20 mouse cellular contexts compared by ENCODE assay signal in genomic region chr12:3420519-3420918, GRCm38 (mm10). TPM values are rescaled to one million over a fixed set of nuclear protein-coding genes. Genes with fewer than 3 reads are reported as not detected.
DNase-seq lines count a peak whose midpoint lies in the region; ATAC-seq and TF ChIP-seq lines count a peak whose summit lies in the region.
"Had no signal": no experiment of that assay in that cellular context is flagged by ENCODE, and none has a peak within 500 bp of the region (broad histone marks: within the 10 kb centered on the region; RNA-seq: fewer than 3 reads in every experiment).

No protein-coding gene starts in this region.

- peaks cover 58% of the 10 kb centered on the region for H3K4me1 ChIP-seq in bone marrow macrophage, adult 2 months (ENCODE audit: control insufficient read depth, insufficient read depth, low read length)
- H3K4me1 ChIP-seq in embryonic facial prominence, embryonic 10.5 days: peaks cover 14% of the 10 kb centered on the region

- no peaks in the 10 kb centered on the region for H3K36me3 ChIP-seq in macrophage (ENCODE audit: inconsistent target)
- H3K36me3 ChIP-seq in embryonic facial prominence, embryonic 10.5 days (replicated peaks): peaks cover 65% of the 10 kb centered on the region
- H3K36me3 ChIP-seq: embryonic facial prominence, embryonic 12.5 days; forebrain, embryonic 15.5 days had no signal

- peak; percentile 59 for ATAC-seq in common myeloid progenitor, adult 5-6 weeks (replicated peaks; ENCODE audit: low read depth, poor library complexity, severe bottlenecking)
- ATAC-seq in megakaryocyte progenitor cell, adult 5-6 weeks (replicated peaks; ENCODE audit: poor library complexity): peak; percentile 58
- ATAC-seq: forebrain, embryonic 13.5 days; forebrain, embryonic 15.5 days; forebrain, postnatal 0 days had no signal

- H3K9me3 ChIP-seq in embryonic facial prominence, embryonic 10.5 days: no peaks in the 10 kb centered on the region
- H3K9me3 ChIP-seq: embryonic facial prominence, embryonic 12.5 days; forebrain, embryonic 13.5 days; forebrain, embryonic 15.5 days had no signal

- no peak overlapping the region for H3K4me3 ChIP-seq in bone marrow macrophage, adult 2 months (ENCODE audit: insufficient read depth, low read length)
- H3K4me3 ChIP-seq in macrophage (ENCODE audit: inconsistent target): no peak overlapping the region
- H3K4me3 ChIP-seq in embryonic facial prominence, embryonic 10.5 days: no peak overlapping the region
- H3K4me3 ChIP-seq: embryonic facial prominence, embryonic 12.5 days; forebrain, embryonic 13.5 days; forebrain, embryonic 15.5 days had no signal

- peak overlapping the region; percentile 98 for H3K27ac ChIP-seq in bone marrow macrophage, adult 2 months (ENCODE audit: insufficient read depth, low read depth, low read length)
- H3K27ac ChIP-seq in macrophage: peak overlapping the region; percentile 77
- H3K27ac ChIP-seq in embryonic facial prominence, embryonic 10.5 days (replicated peaks): no peak overlapping the region
- H3K27ac ChIP-seq: embryonic facial prominence, embryonic 12.5 days; forebrain, embryonic 13.5 days; forebrain, embryonic 15.5 days had no signal

- H3K79me2 ChIP-seq in macrophage (ENCODE audit: inconsistent target): peaks cover 42% of the 10 kb centered on the region

- WGBS in macrophage (ENCODE audit: missing documents): 23% methylated on average over 2 of the region's 2 CpGs
- WGBS in embryonic facial prominence, embryonic 10.5 days: 86% methylated on average over 2 of the region's 2 CpGs

- TF ChIP-seq CTCF in bone marrow macrophage, adult 2 months (IDR thresholded peaks at IDR 0.05; ENCODE audit: low read depth, low read length): no peak

- TF ChIP-seq POLR2A in bone marrow macrophage, adult 2 months (IDR thresholded peaks at IDR 0.05; ENCODE audit: borderline replicate concordance, low read depth, low read length): no peak

- no peak for DNase-seq in lung, postnatal 36 days
- DNase-seq in embryonic facial prominence, embryonic 10.5 days (ENCODE audit: low spot score): no peak
- no peak for DNase-seq in embryo, embryonic 11 days
- DNase-seq: adrenal gland, adult 2 months; adrenal gland, postnatal 10 days; adrenal gland, postnatal 25 days; cerebellum, adult 11 months; cerebellum, adult 18-20 months; cerebellum, adult 8-10 months; cerebellum, adult 9-11 months; cerebellum, postnatal 14 days; cerebellum, postnatal 36 days; forebrain, postnatal 0 days had no signal

- H3K27me3 ChIP-seq in embryonic facial prominence, embryonic 10.5 days (replicated peaks; ENCODE audit: low read depth, poor library complexity, severe bottlenecking): no peaks in the 10 kb centered on the region
- H3K27me3 ChIP-seq: embryonic facial prominence, embryonic 12.5 days; forebrain, embryonic 13.5 days; forebrain, embryonic 15.5 days had no signal

RNA-seq across cellular contexts. Expression of gene Asxl2, which starts 6.1 kb away (rescaled TPM):
- polyA plus RNA-seq in bone marrow macrophage, adult 2 months (2012; ENCODE audit: insufficient read depth, insufficient read length, missing spikeins): 39.3 and 42.1 TPM in 2 replicates
- total RNA-seq in common myeloid progenitor, adult 5-6 weeks (2017): 36.7 and 47.4 TPM in 2 replicates
- total RNA-seq in macrophage (2018; cell fraction: chromatin; rRNA removed): 100 to 1,000 TPM in 24 of 26 experiments, 10 to 100 TPM in 2; 91.5 to 291 (median 245) TPM
- 10 to 100 TPM; 16.3 to 48.2 (median 39.4) TPM for total RNA-seq in macrophage (2018; cell fraction: cytosol; rRNA removed)
- total RNA-seq in macrophage (2018; cell fraction: nucleus; rRNA removed): 100 to 1,000 TPM in 17 of 26 experiments, 10 to 100 TPM in 9; 66.2 to 231 (median 132) TPM
- polyA plus RNA-seq in macrophage (2018): 15.3 to 18.7 TPM (median 18.4 TPM) in 3 replicates
- 38.7 and 50.0 TPM in 2 replicates for total RNA-seq in megakaryocyte progenitor cell, adult 5-6 weeks (2015)
- total RNA-seq in megakaryocyte progenitor cell, adult 5-6 weeks (2017): 31.4 and 34.8 TPM in 2 replicates
- polyA plus RNA-seq in embryonic facial prominence, embryonic 10.5 days (2016; fragmentation: Nextera tagmentation; extraction: Ambion mirVana): 17.3 and 17.9 TPM in 2 replicates

RNA-seq across cellular contexts. Expression of gene Kif3c, which starts 55.6 kb away (rescaled TPM):
- polyA plus RNA-seq in bone marrow macrophage, adult 2 months (2012; ENCODE audit: insufficient read depth, insufficient read length, missing spikeins): 22.0 and 24.7 TPM in 2 replicates
- total RNA-seq in common myeloid progenitor, adult 5-6 weeks (2017): 2.7 and 6.4 TPM in 2 replicates
- total RNA-seq in macrophage (2018; cell fraction: chromatin; rRNA removed): 100 to 1,000 TPM in 6 of 26 experiments, 10 to 100 TPM in 17, 1 to 10 TPM in 3; 7.0 to 251 (median 56.0) TPM
- total RNA-seq in macrophage (2018; cell fraction: cytosol; rRNA removed): 10 to 100 TPM in 14 of 26 experiments, 1 to 10 TPM in 12; 8.8 to 42.4 (median 15.7) TPM
- 100 to 1,000 TPM in 1 of 26 experiments, 10 to 100 TPM in 22, 1 to 10 TPM in 3; 6.1 to 117 (median 44.0) TPM for total RNA-seq in macrophage (2018; cell fraction: nucleus; rRNA removed)
- polyA plus RNA-seq in macrophage (2018): 3.7 to 7.5 TPM (median 5.0 TPM) in 3 replicates
- 2.0 and 2.2 TPM in 2 replicates for total RNA-seq in megakaryocyte progenitor cell, adult 5-6 weeks (2015)
- total RNA-seq in megakaryocyte progenitor cell, adult 5-6 weeks (2017): 1.4 and 1.6 TPM in 2 replicates
- 18.4 and 20.5 TPM in 2 replicates for polyA plus RNA-seq in embryonic facial prominence, embryonic 10.5 days (2016; fragmentation: Nextera tagmentation; extraction: Ambion mirVana)
